Mouse (Mus musculus): ENCODE measurements around the gene Samt3.

Samt3 gene

GRCm38 (mm10) chrX:86043899-86044298 is at the start of gene Samt3:
Gene Samt3, plus strand, starts transcription at chrX:86044199.
- DNase-seq: no peak

- no peak for DNase-seq
Observed at GRCm38 (mm10) chrX:86016591-86016990, 27.4 kb upstream of the Samt3 start.

- DNase-seq: no peak
Observed at GRCm38 (mm10) chrX:86088672-86089071, 44.7 kb downstream of the Samt3 start.
